Mouse (Mus musculus) ES-E14 (cell line): ENCODE data around the gene Cln5. TPM values are rescaled to one million over a fixed set of nuclear protein-coding genes. Genes with fewer than 3 reads are reported as not detected.

ENCODE experiments used
- DNase-seq: peaks from one replicate; pipeline ENCODE4 v3.0.0-alpha.2; 2013; ENCODE audit warnings: low read depth, low spot score
- H3K27ac ChIP-seq: 2 replicates; pipeline ENCODE4 v1.5.1; 2012; ENCODE audit warnings: low read depth, mild to moderate bottlenecking, low read length, moderate library complexity, mixed read lengths; ENCODE audit not compliant: poor library complexity, insufficient read depth, severe bottlenecking
- H3K36me3 ChIP-seq: 2 replicates; pipeline ENCODE4 v1.6.1; 2012; ENCODE audit warnings: mild to moderate bottlenecking, low read length, moderate library complexity, mixed read lengths; ENCODE audit not compliant: control insufficient read depth, poor library complexity, insufficient read depth, severe bottlenecking
- H3K4me1 ChIP-seq, 2 experiments: fragments of 150-350 bp in 1 of 2; sonication (generic) in 1 of 2; 2 replicates each; pipeline ENCODE4 v1.6.1; 2012; ENCODE audit warnings: low read length in 2 of 2, mild to moderate bottlenecking in 1 of 2, mixed read lengths in 1 of 2; ENCODE audit not compliant: control insufficient read depth in 2 of 2, insufficient read depth in 2 of 2, poor library complexity in 1 of 2
- H3K4me3 ChIP-seq, 2 experiments: fragments of 150-350 bp in 1 of 2; sonication (generic) in 1 of 2; 2 replicates each; pipeline ENCODE4 v1.5.1; 2012; ENCODE audit warnings: low read length in 2 of 2, low read depth in 1 of 2, mild to moderate bottlenecking in 1 of 2, mixed read lengths in 1 of 2; ENCODE audit not compliant: insufficient read depth in 1 of 2, poor library complexity in 1 of 2, severe bottlenecking in 1 of 2
- H3K9ac ChIP-seq: 2 replicates; pipeline ENCODE4 v1.6.1; 2012; ENCODE audit warnings: low read depth, mild to moderate bottlenecking, low read length, mixed read lengths; ENCODE audit not compliant: poor library complexity, insufficient read depth, severe bottlenecking
- H3K9me3 ChIP-seq: fragments of 150-350 bp; sonication (generic); 2 replicates; pipeline ENCODE4 v1.6.1; 2012; ENCODE audit warnings: low read depth, mild to moderate bottlenecking, low read length; ENCODE audit not compliant: control insufficient read depth, insufficient read depth
- CHD2 ChIP-seq: IDR thresholded peaks from 2 replicates; pipeline ENCODE4 v1.6.1; 2014; ENCODE audit warnings: mild to moderate bottlenecking, low read depth, low read length, inconsistent platforms
- HCFC1 ChIP-seq: IDR thresholded peaks from 2 replicates; pipeline ENCODE4 v1.6.1; 2012; ENCODE audit warnings: low read length, inconsistent platforms, borderline replicate concordance; ENCODE audit not compliant: insufficient read depth
- MAFK ChIP-seq: IDR thresholded peaks from 2 replicates; pipeline ENCODE4 v1.6.1; 2014; ENCODE audit warnings: mild to moderate bottlenecking, low read depth, low read length, inconsistent platforms; ENCODE audit not compliant: insufficient read depth
- ZC3H11A ChIP-seq: IDR thresholded peaks from 2 replicates; pipeline ENCODE4 v1.6.1; 2012; ENCODE audit warnings: low read depth, mild to moderate bottlenecking, inconsistent platforms, low read length, borderline replicate concordance
- ZNF384 ChIP-seq: IDR thresholded peaks from 2 replicates; pipeline ENCODE4 v1.6.1; 2012; ENCODE audit warnings: low read depth, low read length, inconsistent platforms
- in situ Hi-C, 2 experiments: fragments of 600-800 bp; cut with MboI; formaldehyde crosslinking; loops; one replicate each; pipeline ENCODE4 v1.15.1; 2025; ENCODE audit warnings: low sequenced_read_pairs in 2 of 2, inconsistent platforms in 1 of 2; ENCODE audit not compliant: unreplicated experiment in 2 of 2
- total RNA-seq: library from RNA; depleted of rRNA; stranded (reverse); fragments of 300-350 nt; gene quantifications from 2 replicates; pipeline ENCODE4 v1.2.3, GENCODE M21; 2012

Cln5 gene
- total RNA-seq, 1 experiment, result 12.0 TPM

GRCm38 (mm10) chr14:103102246-103102645 is 32.2 kb downstream of the Cln5 start:
- Histone ChIP-seq H3K4me3 (no peak overlapping the region), H3K9ac (no peak overlapping the region), H3K4me1 (peaks cover 8 to 9% of the 10 kb centered on the region in 2 experiments; a peak in 3 of 4 replicates), H3K27ac (no peak overlapping the region), H3K36me3 (no peaks in the 10 kb centered on the region), H3K9me3 (no peaks in the 10 kb centered on the region)
- no peak for DNase-seq
- in situ Hi-C loops, result no loop called here
- TF ChIP-seq HCFC1, result no peak
- TF ChIP-seq ZNF384, result no peak
- no peak for TF ChIP-seq ZC3H11A
- no peak for TF ChIP-seq CHD2
- TF ChIP-seq MAFK, result no peak

- H3K9me3 ChIP-seq, result no peaks in the 10 kb centered on the region
- no peak overlapping the region for H3K9ac ChIP-seq
- in situ Hi-C loops, result no loop called here
- TF ChIP-seq ZC3H11A, result no peak
- TF ChIP-seq CHD2, result no peak
- no peak for TF ChIP-seq MAFK
- no peak for TF ChIP-seq HCFC1
- no peak for TF ChIP-seq ZNF384
- H3K36me3 ChIP-seq, result no peaks in the 10 kb centered on the region
- H3K27ac ChIP-seq, result no peak overlapping the region
- no peak for DNase-seq
- peaks cover 6 to 8% of the 10 kb centered on the region in 2 experiments; a peak in 3 of 4 replicates for H3K4me1 ChIP-seq
- no peak overlapping the region for H3K4me3 ChIP-seq
Observed at GRCm38 (mm10) chr14:103102731-103103335, 32.8 kb downstream of the Cln5 start.

DNA sequence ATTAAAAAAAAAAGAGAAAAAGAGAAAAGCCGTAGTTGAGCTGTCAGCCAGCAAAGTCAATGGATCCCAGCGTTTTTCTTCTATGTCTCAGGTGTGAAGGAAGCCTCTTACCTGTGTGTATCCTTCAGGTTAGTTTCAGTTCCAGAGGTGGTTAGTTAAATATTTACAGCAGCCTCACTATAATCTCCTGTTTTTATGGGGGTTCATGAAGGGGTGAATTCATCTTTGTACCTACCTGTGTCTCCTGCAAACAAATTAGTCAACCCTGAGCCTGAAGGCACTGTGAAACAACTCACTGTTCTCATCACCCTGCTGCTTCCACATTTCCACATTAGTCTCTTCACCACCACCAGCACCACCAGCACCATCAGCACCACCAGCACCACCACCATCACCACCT is 36.3 kb downstream of the Cln5 start:
- in situ Hi-C loops, result no loop called here
- Histone ChIP-seq H3K9me3 (no peaks in the 10 kb centered on the region), H3K9ac (no peak overlapping the region), H3K4me1 (peaks cover 0 to 6% of the 10 kb centered on the region in 2 experiments; a peak in 2 of 4 replicates), H3K27ac (no peak overlapping the region), H3K4me3 (no peak overlapping the region), H3K36me3 (no peaks in the 10 kb centered on the region)
- TF ChIP-seq MAFK (no peak), ZNF384 (no peak), CHD2 (no peak), ZC3H11A (no peak), HCFC1 (no peak)
- DNase-seq, result no peak

- Histone ChIP-seq H3K36me3 (no peaks in the 10 kb centered on the region), H3K4me3 (no peak overlapping the region), H3K4me1 (no peaks in the 10 kb centered on the region), H3K27ac (no peak overlapping the region), H3K9ac (no peak overlapping the region), H3K9me3 (no peaks in the 10 kb centered on the region)
- no peak for TF ChIP-seq ZC3H11A
- no peak for TF ChIP-seq ZNF384
- no peak for TF ChIP-seq MAFK
- TF ChIP-seq CHD2, result no peak
- TF ChIP-seq HCFC1, result no peak
- in situ Hi-C loops, result no loop called here
- no peak for DNase-seq
Observed at GRCm38 (mm10) chr14:103109971-103110370, 40.0 kb downstream of the Cln5 start.
